Mouse (Mus musculus): ENCODE data around the gene Tle1. TPM values are rescaled to one million over a fixed set of nuclear protein-coding genes. Genes with fewer than 3 reads are reported as not detected.
A peak's percentile ranks its signal among the peaks of the same experiment; 100 is the strongest.

The Tle1 gene
- polyA plus RNA-seq, 1 experiment from 2014 or later: 28.3 TPM

DNA sequence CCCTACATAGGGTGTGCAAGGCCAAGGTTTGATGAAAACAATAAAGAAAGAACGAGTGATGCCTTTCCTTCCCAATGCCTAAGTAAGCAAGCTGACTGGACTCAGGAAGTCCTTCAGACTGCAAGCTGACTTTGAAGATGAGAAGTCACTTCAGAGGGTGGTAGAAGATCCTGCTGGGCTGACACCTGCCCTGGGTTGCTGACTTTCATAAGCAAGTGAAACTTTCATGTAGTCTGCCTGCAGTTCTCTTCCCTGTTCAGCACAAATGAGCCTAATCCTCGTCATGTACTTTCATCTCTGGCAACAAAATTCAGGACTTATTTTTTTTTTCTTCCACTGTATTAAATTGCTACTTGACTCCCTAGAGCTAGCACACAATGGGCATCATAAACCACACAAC, 73.1 kb downstream of the Tle1 start:
- no peak for DNase-seq (ENCODE audit: low spot score)
- no peaks in the 10 kb centered on the region for H3K9me3 ChIP-seq (ENCODE audit: control insufficient read depth, low read length)
- no peak overlapping the region for H3K4me3 ChIP-seq (ENCODE audit: low read depth, low read length)
- WGBS: 79% methylated on average over 2 of the region's 2 CpGs
- H3K27me3 ChIP-seq (replicated peaks; ENCODE audit: control insufficient read depth, insufficient read depth, low read length): no peaks in the 10 kb centered on the region
- no peak overlapping the region for H3K9ac ChIP-seq (ENCODE audit: low read depth, low read length)
- H3K36me3 ChIP-seq (ENCODE audit: control insufficient read depth, insufficient read depth, low read length): peaks cover 49% of the 10 kb centered on the region
- H3K27ac ChIP-seq (replicated peaks; ENCODE audit: low read depth, low read length): no peak overlapping the region
- no peak for ATAC-seq (ENCODE audit: low read depth)
- no peak overlapping the region for H3K4me2 ChIP-seq (ENCODE audit: low read depth, low read length)
- H3K4me1 ChIP-seq (ENCODE audit: control insufficient read depth, insufficient read depth, low read length): no peaks in the 10 kb centered on the region

DNA sequence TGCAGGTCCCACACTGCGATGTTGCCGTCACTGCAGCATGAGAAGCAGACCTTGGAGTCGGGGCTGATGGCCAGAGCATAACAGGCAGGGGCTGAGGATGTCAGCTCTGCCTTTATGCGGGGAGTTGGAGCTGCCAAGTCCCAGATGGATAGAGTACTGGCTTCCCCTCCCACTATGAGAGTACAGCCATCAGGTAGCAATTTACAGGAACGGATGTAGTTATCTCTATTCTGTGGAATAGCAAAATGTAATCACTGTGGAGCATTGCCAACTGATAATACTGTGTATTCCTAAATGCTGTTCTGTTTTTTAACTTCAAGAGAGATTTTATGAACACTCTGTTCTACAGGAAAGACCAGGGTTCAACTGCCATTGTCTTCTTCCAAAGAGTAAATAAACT, 75.9 kb downstream of the Tle1 start:
- Histone ChIP-seq H3K27ac (replicated peaks; ENCODE audit: low read depth, low read length) (no peak overlapping the region), H3K9me3 (ENCODE audit: control insufficient read depth, low read length) (no peaks in the 10 kb centered on the region), H3K4me1 (ENCODE audit: control insufficient read depth, insufficient read depth, low read length) (no peaks in the 10 kb centered on the region), H3K36me3 (ENCODE audit: control insufficient read depth, insufficient read depth, low read length) (peaks cover 63% of the 10 kb centered on the region), H3K4me3 (ENCODE audit: low read depth, low read length) (no peak overlapping the region), H3K9ac (ENCODE audit: low read depth, low read length) (no peak overlapping the region), H3K4me2 (ENCODE audit: low read depth, low read length) (no peak overlapping the region), H3K27me3 (replicated peaks; ENCODE audit: control insufficient read depth, insufficient read depth, low read length) (no peaks in the 10 kb centered on the region)
- DNase-seq (ENCODE audit: low spot score) (no peak), ATAC-seq (ENCODE audit: low read depth) (no peak)
- 75% methylated on average over 5 of the region's 5 CpGs for WGBS

DNA sequence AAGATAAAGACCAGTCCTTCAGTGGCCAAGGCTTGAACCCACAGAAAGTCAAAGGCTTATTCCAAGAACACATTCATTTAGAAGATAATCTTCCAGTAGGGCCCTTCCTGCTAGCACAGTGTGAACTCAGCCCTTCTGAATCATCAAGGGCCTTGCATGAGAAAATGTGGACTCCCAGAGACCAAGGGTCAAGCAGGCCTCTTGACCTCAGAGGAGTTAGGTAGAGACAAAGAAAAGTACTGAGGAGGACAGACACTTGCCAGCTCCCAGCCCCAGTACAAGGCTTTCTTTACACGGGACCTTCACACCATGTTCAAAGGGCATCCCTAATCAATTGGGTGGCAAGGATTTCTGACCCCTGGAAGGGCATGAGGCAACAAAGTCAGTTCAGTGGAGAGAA, 77.9 kb downstream of the Tle1 start:
- Histone ChIP-seq H3K4me1 (ENCODE audit: control insufficient read depth, insufficient read depth, low read length) (no peaks in the 10 kb centered on the region), H3K4me3 (ENCODE audit: low read depth, low read length) (no peak overlapping the region), H3K27me3 (replicated peaks; ENCODE audit: control insufficient read depth, insufficient read depth, low read length) (no peaks in the 10 kb centered on the region), H3K36me3 (ENCODE audit: control insufficient read depth, insufficient read depth, low read length) (peaks cover 75% of the 10 kb centered on the region), H3K27ac (replicated peaks; ENCODE audit: low read depth, low read length) (no peak overlapping the region), H3K9ac (ENCODE audit: low read depth, low read length) (no peak overlapping the region), H3K9me3 (ENCODE audit: control insufficient read depth, low read length) (no peaks in the 10 kb centered on the region), H3K4me2 (ENCODE audit: low read depth, low read length) (no peak overlapping the region)
- no peak for DNase-seq (ENCODE audit: low spot score)
- ATAC-seq (ENCODE audit: low read depth): no peak
- WGBS: 24% methylated on average over 1 of the region's 1 CpGs

DNA sequence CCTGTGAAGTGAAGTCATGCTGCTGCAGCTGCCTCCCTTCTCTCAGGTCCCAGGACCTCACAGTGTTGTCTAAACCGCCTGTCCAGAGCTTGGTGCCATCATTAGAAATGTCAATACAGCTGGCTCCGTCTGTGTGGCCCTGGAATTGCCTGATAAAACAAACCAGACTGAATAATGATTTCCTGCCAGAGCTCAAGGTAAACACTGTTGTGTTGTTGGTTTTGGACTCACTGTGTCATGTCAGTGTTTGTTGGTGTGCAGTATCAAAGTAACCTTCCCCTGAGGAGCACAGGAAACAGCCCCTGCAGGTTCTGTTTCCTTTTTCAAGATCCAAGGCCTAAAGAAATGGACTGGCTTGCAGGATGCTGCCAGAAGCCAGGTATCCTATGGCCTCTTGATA, 78.4 kb downstream of the Tle1 start:
- no peaks in the 10 kb centered on the region for H3K4me1 ChIP-seq (ENCODE audit: control insufficient read depth, insufficient read depth, low read length)
- ATAC-seq (ENCODE audit: low read depth) (no peak), DNase-seq (ENCODE audit: low spot score) (no peak)
- H3K27me3 ChIP-seq (replicated peaks; ENCODE audit: control insufficient read depth, insufficient read depth, low read length): no peaks in the 10 kb centered on the region
- H3K9ac ChIP-seq (ENCODE audit: low read depth, low read length): no peak overlapping the region
- H3K36me3 ChIP-seq (ENCODE audit: control insufficient read depth, insufficient read depth, low read length): peaks cover 80% of the 10 kb centered on the region
- H3K9me3 ChIP-seq (ENCODE audit: control insufficient read depth, low read length): no peaks in the 10 kb centered on the region
- no peak overlapping the region for H3K4me2 ChIP-seq (ENCODE audit: low read depth, low read length)
- no peak overlapping the region for H3K27ac ChIP-seq (replicated peaks; ENCODE audit: low read depth, low read length)
- 39% methylated on average over 2 of the region's 2 CpGs for WGBS
- H3K4me3 ChIP-seq (ENCODE audit: low read depth, low read length): no peak overlapping the region

DNA sequence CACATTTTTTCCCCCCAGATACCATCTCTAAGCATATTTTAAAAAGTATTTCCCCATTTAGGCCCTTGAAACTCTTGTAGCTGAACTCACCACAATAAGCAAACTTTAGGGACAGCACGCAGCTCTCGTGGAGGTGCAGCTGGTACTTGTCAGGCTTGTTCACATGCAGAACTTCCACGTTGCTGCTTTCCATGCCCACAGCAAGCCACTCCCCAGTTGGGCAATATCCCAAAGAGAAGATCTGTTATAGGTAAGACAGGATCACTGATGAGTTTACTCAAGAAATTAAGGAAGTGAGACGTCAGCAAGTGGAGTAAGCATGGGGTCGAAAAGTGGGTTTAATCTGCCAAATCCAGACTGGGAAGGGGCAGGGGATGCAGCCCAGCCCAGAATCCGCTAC, 80.7 kb downstream of the Tle1 start:
- Histone ChIP-seq H3K27me3 (replicated peaks; ENCODE audit: control insufficient read depth, insufficient read depth, low read length) (no peaks in the 10 kb centered on the region), H3K9me3 (ENCODE audit: control insufficient read depth, low read length) (no peaks in the 10 kb centered on the region), H3K4me2 (ENCODE audit: low read depth, low read length) (no peak overlapping the region), H3K4me1 (ENCODE audit: control insufficient read depth, insufficient read depth, low read length) (no peaks in the 10 kb centered on the region), H3K27ac (replicated peaks; ENCODE audit: low read depth, low read length) (no peak overlapping the region), H3K4me3 (ENCODE audit: low read depth, low read length) (no peak overlapping the region), H3K36me3 (ENCODE audit: control insufficient read depth, insufficient read depth, low read length) (peaks cover 86% of the 10 kb centered on the region), H3K9ac (ENCODE audit: low read depth, low read length) (no peak overlapping the region)
- ATAC-seq (ENCODE audit: low read depth): no peak
- WGBS: 84% methylated on average over 6 of the region's 6 CpGs
- DNase-seq (ENCODE audit: low spot score): no peak

DNA sequence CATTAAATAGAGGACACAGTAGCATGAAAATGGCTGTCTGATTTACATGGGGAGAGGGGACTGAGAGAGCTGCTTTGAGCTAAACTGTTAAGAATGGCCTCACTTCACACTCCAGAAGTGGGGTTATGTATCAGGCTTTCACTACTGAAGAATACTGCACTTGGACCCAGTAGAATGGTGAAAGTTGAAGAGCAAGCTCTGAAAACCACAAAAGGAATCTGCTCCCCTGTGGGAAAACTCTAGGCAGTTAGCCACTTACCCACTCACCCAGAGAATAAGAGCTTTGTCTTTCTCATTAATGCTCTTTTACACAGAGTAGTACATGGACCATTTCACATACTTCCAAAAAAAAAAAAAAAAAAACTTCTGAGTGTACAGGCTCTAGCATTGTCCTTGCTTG, 95.0 kb downstream of the Tle1 start:
- ATAC-seq (ENCODE audit: low read depth) (peak; percentile 45; the same call in 1 of the 2 replicates), DNase-seq (ENCODE audit: low spot score) (peak; percentile 49)
- no peaks in the 10 kb centered on the region for H3K27me3 ChIP-seq (replicated peaks; ENCODE audit: control insufficient read depth, insufficient read depth, low read length)
- H3K36me3 ChIP-seq (ENCODE audit: control insufficient read depth, insufficient read depth, low read length): peaks cover 12% of the 10 kb centered on the region; the same call in 1 of the 2 replicates
- H3K4me3 ChIP-seq (ENCODE audit: low read depth, low read length): no peak overlapping the region
- peaks cover 13% of the 10 kb centered on the region; the same call in 1 of the 2 replicates for H3K9me3 ChIP-seq (ENCODE audit: control insufficient read depth, low read length)
- no peak overlapping the region for H3K4me2 ChIP-seq (ENCODE audit: low read depth, low read length)
- H3K27ac ChIP-seq (replicated peaks; ENCODE audit: low read depth, low read length): no peak overlapping the region
- no peak overlapping the region for H3K9ac ChIP-seq (ENCODE audit: low read depth, low read length)
- H3K4me1 ChIP-seq (ENCODE audit: control insufficient read depth, insufficient read depth, low read length): no peaks in the 10 kb centered on the region

DNA sequence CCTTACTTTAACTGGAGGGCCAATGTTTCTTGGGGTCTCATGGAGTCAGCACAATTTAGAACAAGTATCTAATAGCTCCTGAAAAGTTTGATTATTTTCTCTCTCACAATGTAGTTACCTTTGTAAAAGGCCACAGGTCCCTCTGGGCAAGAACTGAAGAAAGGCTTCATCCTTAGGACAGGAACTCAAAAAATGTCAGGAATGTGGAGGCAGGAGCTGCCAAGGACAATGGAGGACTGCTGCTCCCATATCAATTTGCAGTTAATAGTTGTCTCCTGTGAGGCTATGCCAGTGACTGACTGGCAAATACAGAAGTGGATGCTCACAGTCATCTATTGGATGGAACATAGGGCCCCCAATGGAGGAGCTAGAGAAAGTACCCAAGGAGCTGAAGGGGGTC, 96.5 kb downstream of the Tle1 start:
- H3K4me2 ChIP-seq (ENCODE audit: low read depth, low read length): no peak overlapping the region
- H3K9ac ChIP-seq (ENCODE audit: low read depth, low read length): no peak overlapping the region
- H3K9me3 ChIP-seq (ENCODE audit: control insufficient read depth, low read length): peaks cover 16% of the 10 kb centered on the region; the same call in 1 of the 2 replicates
- no peak for DNase-seq (ENCODE audit: low spot score)
- H3K4me1 ChIP-seq (ENCODE audit: control insufficient read depth, insufficient read depth, low read length): no peaks in the 10 kb centered on the region
- no peak overlapping the region for H3K4me3 ChIP-seq (ENCODE audit: low read depth, low read length)
- H3K27ac ChIP-seq (replicated peaks; ENCODE audit: low read depth, low read length): no peak overlapping the region
- no peaks in the 10 kb centered on the region for H3K27me3 ChIP-seq (replicated peaks; ENCODE audit: control insufficient read depth, insufficient read depth, low read length)
- peaks cover 4% of the 10 kb centered on the region; the same call in 1 of the 2 replicates for H3K36me3 ChIP-seq (ENCODE audit: control insufficient read depth, insufficient read depth, low read length)
- no peak for ATAC-seq (ENCODE audit: low read depth)

DNA sequence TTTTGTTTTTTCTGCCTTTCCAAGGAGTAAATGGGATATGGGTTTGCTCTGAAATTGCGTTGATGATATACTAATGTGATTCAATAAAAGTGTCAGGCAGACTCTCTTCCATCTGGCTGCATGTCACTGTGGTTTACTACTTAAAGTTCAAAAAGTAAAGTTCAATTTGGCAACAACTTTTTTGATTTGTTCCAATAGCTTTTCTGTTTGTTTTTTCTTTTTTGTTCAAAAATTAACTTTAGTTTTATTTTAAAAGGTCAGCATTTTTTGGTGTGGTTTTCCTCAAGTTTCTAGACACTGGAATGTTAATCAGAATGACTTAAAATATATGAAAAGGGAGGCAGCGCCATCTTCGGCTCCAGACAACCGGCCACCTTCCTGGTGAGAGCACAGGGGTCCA, 112.9 kb downstream of the Tle1 start:
- Histone ChIP-seq H3K9ac (ENCODE audit: low read depth, low read length) (no peak overlapping the region), H3K36me3 (ENCODE audit: control insufficient read depth, insufficient read depth, low read length) (no peaks in the 10 kb centered on the region), H3K4me1 (ENCODE audit: control insufficient read depth, insufficient read depth, low read length) (no peaks in the 10 kb centered on the region), H3K27me3 (replicated peaks; ENCODE audit: control insufficient read depth, insufficient read depth, low read length) (no peaks in the 10 kb centered on the region), H3K9me3 (ENCODE audit: control insufficient read depth, low read length) (no peaks in the 10 kb centered on the region), H3K4me2 (ENCODE audit: low read depth, low read length) (no peak overlapping the region), H3K27ac (replicated peaks; ENCODE audit: low read depth, low read length) (no peak overlapping the region), H3K4me3 (ENCODE audit: low read depth, low read length) (no peak overlapping the region)
- ATAC-seq (ENCODE audit: low read depth): no peak
- DNase-seq (ENCODE audit: low spot score): no peak
- WGBS: 85% methylated on average over 4 of the region's 4 CpGs

DNA sequence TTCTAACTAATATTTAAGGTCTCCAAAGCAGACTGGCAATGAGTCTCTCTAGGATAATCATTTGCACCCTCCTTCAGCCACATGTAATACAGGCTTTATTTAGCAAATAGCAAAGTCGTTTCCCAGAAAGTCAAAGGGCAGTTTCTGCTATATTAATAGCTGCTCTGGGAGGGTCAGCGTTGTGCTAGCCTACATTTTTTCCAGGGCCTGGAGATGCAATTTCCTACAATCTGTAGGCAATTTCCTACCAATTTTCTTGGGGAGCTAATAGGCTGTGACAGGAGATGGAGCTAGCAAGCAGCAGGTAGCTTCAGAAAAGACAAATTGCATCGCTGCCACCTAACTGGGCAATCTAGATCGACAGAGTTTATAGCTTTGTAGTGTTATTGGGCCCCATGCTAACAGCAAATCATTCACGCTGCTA, 131.6 kb downstream of the Tle1 start:
- 24% methylated on average over 5 of the region's 5 CpGs for WGBS
- H3K27ac ChIP-seq (replicated peaks; ENCODE audit: low read depth, low read length): no peak overlapping the region
- H3K4me3 ChIP-seq (ENCODE audit: low read depth, low read length): no peak overlapping the region
- no peaks in the 10 kb centered on the region for H3K36me3 ChIP-seq (ENCODE audit: control insufficient read depth, insufficient read depth, low read length)
- DNase-seq (ENCODE audit: low spot score): peak; percentile 20
- H3K4me1 ChIP-seq (ENCODE audit: control insufficient read depth, insufficient read depth, low read length): no peaks in the 10 kb centered on the region
- no peaks in the 10 kb centered on the region for H3K9me3 ChIP-seq (ENCODE audit: control insufficient read depth, low read length)
- no peak for ATAC-seq (ENCODE audit: low read depth)
- H3K9ac ChIP-seq (ENCODE audit: low read depth, low read length): no peak overlapping the region
- no peak overlapping the region for H3K4me2 ChIP-seq (ENCODE audit: low read depth, low read length)
- H3K27me3 ChIP-seq (replicated peaks; ENCODE audit: control insufficient read depth, insufficient read depth, low read length): no peaks in the 10 kb centered on the region
